Mouse (Mus musculus): ENCODE data around the gene Nlgn1.
"Not testable (repeated sequence)": the region's sequence is repeated elsewhere in the genome, so short reads cannot be mapped to it uniquely, and the experiment has no call there.

Nlgn1 gene

GRCm38 (mm10) chr3:25575526-25575925 is 756.7 kb downstream of the Nlgn1 start:
- no peak for DNase-seq

GRCm38 (mm10) chr3:25574840-25575239 is 757.4 kb downstream of the Nlgn1 start:
- no peak for DNase-seq

GRCm38 (mm10) chr3:25558513-25558912 is 773.7 kb downstream of the Nlgn1 start:
- not testable (repeated sequence) for DNase-seq

- DNase-seq: not testable (repeated sequence)
Observed at GRCm38 (mm10) chr3:25549097-25549496, 783.2 kb downstream of the Nlgn1 start.

GRCm38 (mm10) chr3:25524236-25524635 is 808.0 kb downstream of the Nlgn1 start:
- DNase-seq: not testable (repeated sequence)

GRCm38 (mm10) chr3:25463051-25463450 is 869.2 kb downstream of the Nlgn1 start:
- no peak for DNase-seq

- DNase-seq: no peak
Observed at GRCm38 (mm10) chr3:25456250-25456860, 875.9 kb downstream of the Nlgn1 start.

GRCm38 (mm10) chr3:25452314-25452713 is 879.9 kb downstream of the Nlgn1 start:
- DNase-seq: no peak

GRCm38 (mm10) chr3:25450471-25450870 is 881.8 kb downstream of the Nlgn1 start:
- DNase-seq: no peak

GRCm38 (mm10) chr3:25449356-25449755 is 882.9 kb downstream of the Nlgn1 start:
- no peak for DNase-seq

GRCm38 (mm10) chr3:25447181-25447580 is 885.1 kb downstream of the Nlgn1 start:
- no peak for DNase-seq

GRCm38 (mm10) chr3:25443657-25444056 is 888.6 kb downstream of the Nlgn1 start:
- no peak for DNase-seq

GRCm38 (mm10) chr3:25442617-25443016 is 889.6 kb downstream of the Nlgn1 start:
- no peak for DNase-seq

GRCm38 (mm10) chr3:25426931-25427330 is 905.3 kb downstream of the Nlgn1 start:
- no peak for DNase-seq

- no peak for DNase-seq
Observed at GRCm38 (mm10) chr3:25412003-25412402, 920.3 kb downstream of the Nlgn1 start.

Data from thymus, postnatal 25 days (tissue).